Mouse (Mus musculus): ENCODE results near the gene Thap11. TPM values are rescaled to one million over a fixed set of nuclear protein-coding genes. Genes with fewer than 3 reads are reported as not detected.
"Not testable (repeated sequence)": the region's sequence is repeated elsewhere in the genome, so short reads cannot be mapped to it uniquely, and the experiment has no call there.

The Thap11 gene
- polyA plus RNA-seq, 1 experiment: 54.9 TPM

GRCm38 (mm10) chr8:105819659-105820058 is 35.3 kb upstream of the Thap11 start:
- 80% methylated on average over 3 of the region's 3 CpGs for WGBS
- TF ChIP-seq POLR2A (IDR thresholded peaks at IDR 0.05; ENCODE audit: borderline replicate concordance, extremely low read depth, low read depth, low read length): no peak
- TF ChIP-seq CTCF (IDR thresholded peaks at IDR 0.05; ENCODE audit: insufficient read depth, low read length): no peak
- H3K4me1 ChIP-seq (ENCODE audit: control insufficient read depth, insufficient read depth, low read length): no peaks in the 10 kb centered on the region
- DNase-seq: no peak
- H3K4me3 ChIP-seq (replicated peaks; ENCODE audit: extremely low read depth, low read depth, low read length): no peak overlapping the region

DNA sequence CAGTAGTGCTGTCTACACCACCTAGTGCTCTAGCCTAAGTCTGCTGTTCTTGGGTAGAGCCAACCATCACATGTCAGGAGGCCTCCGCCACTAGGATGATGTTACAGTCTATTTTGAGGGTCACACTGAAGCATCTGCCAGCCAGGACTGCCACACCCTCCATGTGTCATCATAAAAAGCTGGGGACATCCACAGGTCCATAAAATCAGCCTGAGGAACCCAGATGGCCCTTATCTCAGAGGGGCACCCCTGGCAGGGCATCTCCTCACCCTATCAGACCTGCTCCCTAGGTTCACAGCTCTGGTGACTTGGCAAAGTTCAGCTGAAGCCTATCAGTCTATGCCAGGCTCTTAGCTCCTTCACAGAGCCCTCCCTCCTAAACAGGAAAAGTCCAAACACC is 34.0 kb upstream of the Thap11 start:
- Histone ChIP-seq H3K4me1 (ENCODE audit: control insufficient read depth, insufficient read depth, low read length) (peaks cover under 1% of the 10 kb centered on the region; the same call in 1 of the 2 replicates), H3K4me3 (replicated peaks; ENCODE audit: extremely low read depth, low read depth, low read length) (no peak overlapping the region)
- DNase-seq: no peak
- no peak for TF ChIP-seq CTCF (IDR thresholded peaks at IDR 0.05; ENCODE audit: insufficient read depth, low read length)
- no peak for TF ChIP-seq POLR2A (IDR thresholded peaks at IDR 0.05; ENCODE audit: borderline replicate concordance, extremely low read depth, low read depth, low read length)
- 78% methylated on average over 1 of the region's 1 CpGs for WGBS

DNA sequence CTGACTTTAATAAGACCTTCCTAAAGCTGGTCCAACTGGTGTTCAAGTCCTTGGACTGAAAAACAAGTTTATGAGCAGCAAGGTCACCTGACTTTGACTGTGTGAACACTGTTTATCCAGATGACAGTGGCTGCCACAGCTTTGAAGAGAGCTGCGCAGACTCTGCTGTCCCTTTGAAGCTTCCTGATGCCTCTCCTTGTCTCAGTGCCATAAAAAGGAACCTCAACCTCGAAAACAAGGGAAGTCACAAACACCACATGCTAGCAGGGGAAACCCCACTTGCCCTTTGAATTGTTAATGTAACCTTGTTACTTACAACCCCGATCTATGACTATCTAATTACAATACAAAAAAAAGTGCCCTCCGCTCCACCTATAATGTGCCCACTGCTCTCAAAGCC is 29.4 kb upstream of the Thap11 start:
- Histone ChIP-seq H3K4me1 (ENCODE audit: control insufficient read depth, insufficient read depth, low read length) (peaks cover 5% of the 10 kb centered on the region; the same call in 1 of the 2 replicates), H3K4me3 (replicated peaks; ENCODE audit: extremely low read depth, low read depth, low read length) (no peak overlapping the region)
- no peak for TF ChIP-seq CTCF (IDR thresholded peaks at IDR 0.05; ENCODE audit: insufficient read depth, low read length)
- TF ChIP-seq POLR2A (IDR thresholded peaks at IDR 0.05; ENCODE audit: borderline replicate concordance, extremely low read depth, low read depth, low read length): no peak
- WGBS: 53% methylated on average over 4 of the region's 4 CpGs
- DNase-seq: no peak

DNA sequence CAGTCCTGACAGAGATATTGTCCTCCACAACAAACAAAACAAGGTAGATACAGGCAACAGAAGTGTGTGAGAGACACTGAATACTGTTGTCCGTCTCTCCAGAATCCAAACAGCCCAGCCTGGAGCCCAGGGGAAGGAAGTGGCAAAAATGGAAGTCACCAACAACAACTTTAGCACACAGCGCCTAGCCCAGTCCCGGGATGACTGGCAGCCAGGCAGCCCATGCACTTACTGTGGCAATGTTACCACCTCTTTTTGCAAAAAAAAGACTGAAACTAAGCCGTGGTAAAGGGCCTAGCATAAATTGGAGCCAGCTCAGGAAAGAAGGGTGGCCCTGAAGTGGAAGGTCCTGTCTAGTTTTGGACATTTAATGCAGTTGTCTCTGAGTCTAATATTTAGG is 28.6 kb upstream of the Thap11 start:
- 1% methylated on average over 4 of the region's 4 CpGs for WGBS
- TF ChIP-seq CTCF (IDR thresholded peaks at IDR 0.05; ENCODE audit: insufficient read depth, low read length): no peak
- no peak for TF ChIP-seq POLR2A (IDR thresholded peaks at IDR 0.05; ENCODE audit: borderline replicate concordance, extremely low read depth, low read depth, low read length)
- Histone ChIP-seq H3K4me3 (replicated peaks; ENCODE audit: extremely low read depth, low read depth, low read length) (peak overlapping the region; percentile 74), H3K4me1 (ENCODE audit: control insufficient read depth, insufficient read depth, low read length) (peaks cover 5% of the 10 kb centered on the region; the same call in 1 of the 2 replicates)
- no peak for DNase-seq

DNA sequence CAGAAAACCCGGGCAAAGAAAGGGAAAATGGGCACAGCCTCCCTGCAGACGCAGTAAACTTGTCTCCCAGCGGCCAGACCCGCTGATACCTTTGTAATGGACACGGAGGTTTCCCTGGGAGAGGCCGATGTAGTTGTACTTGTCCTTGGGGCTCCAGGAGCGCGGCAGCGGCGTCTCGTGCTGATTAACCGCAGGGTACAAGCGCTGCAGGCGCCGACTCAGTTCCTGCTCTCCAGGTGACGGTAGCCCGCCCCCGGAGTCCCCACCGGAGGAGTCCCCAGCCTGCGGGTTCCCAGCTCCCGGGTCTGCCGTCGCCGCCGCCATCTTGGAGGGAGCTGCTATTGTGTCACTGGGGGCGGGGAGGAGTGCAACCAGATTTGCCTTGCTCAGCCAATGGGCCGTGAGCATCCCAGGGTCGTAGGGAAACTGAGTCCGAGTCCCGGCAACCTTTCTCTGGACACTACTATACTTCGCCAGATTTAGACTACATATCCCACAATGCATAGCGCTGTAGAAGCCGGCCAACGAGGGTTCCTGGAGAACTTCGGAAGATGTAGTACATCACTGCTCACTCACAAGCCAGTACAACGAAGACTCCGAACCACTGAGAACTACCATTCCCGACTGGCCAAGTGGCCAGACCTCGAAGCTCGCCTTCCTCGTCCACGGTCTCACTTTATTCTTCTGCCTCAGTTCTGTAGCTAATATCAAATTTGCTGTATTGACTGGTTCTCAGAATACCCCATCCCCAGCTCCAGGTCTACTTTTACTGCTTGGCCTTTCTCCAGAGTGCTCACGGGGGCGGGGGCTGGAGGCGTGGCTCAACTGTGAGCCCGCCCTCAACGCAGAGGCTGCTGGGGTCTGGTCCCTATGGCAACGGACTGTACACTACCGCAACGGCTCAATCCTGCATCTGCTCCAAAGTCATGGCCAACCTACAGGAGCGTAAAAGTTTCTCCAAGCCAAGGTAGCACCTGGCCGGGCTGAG is 27.8 kb upstream of the Thap11 start, which contains the start of the genes Ranbp10 and Tsnaxip1:
Ranbp10 (minus strand) TSS at position 490 of the 988 bp plus-strand sequence.
Tsnaxip1 (plus strand) TSS at position 871 of the 988 bp plus-strand sequence.
- TF ChIP-seq CTCF (IDR thresholded peaks at IDR 0.05; ENCODE audit: insufficient read depth, low read length): no peak
- TF ChIP-seq POLR2A (IDR thresholded peaks at IDR 0.05; ENCODE audit: borderline replicate concordance, extremely low read depth, low read depth, low read length): peak; percentile 70; the same call in 1 of the 2 replicates
- H3K4me1 ChIP-seq (ENCODE audit: control insufficient read depth, insufficient read depth, low read length): peaks cover 5% of the 10 kb centered on the region; the same call in 1 of the 2 replicates
- H3K4me3 ChIP-seq (replicated peaks; ENCODE audit: extremely low read depth, low read depth, low read length): peak within 1 kb of the TSS; percentile 74
- DNase-seq: peak; percentile 92
- WGBS: under 1% methylated on average over 52 of the region's 52 CpGs

DNA sequence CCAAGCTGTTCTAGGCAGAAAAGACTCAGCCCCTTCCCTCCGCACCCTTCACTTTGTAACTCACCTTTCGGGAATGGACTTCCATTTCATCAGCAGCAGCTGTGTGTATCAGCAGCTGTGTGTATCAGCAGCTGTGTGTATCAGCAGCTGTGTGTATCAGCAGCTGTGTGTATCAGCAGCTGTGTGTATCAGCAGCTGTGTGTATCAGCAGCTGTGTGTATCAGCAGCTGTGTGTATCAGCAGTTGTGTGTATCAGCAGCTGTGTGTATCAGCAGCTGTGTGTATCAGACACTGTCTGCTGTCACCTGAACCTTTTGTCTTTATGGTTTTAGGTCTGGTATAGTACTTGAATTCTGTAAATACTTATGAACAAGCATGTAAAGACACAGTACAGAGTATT is 21.2 kb upstream of the Thap11 start:
- H3K4me3 ChIP-seq (replicated peaks; ENCODE audit: extremely low read depth, low read depth, low read length); H3K4me1 ChIP-seq (ENCODE audit: control insufficient read depth, insufficient read depth, low read length); DNase-seq: not testable (repeated sequence)
- 87% methylated on average over 2 of the region's 2 CpGs for WGBS

DNA sequence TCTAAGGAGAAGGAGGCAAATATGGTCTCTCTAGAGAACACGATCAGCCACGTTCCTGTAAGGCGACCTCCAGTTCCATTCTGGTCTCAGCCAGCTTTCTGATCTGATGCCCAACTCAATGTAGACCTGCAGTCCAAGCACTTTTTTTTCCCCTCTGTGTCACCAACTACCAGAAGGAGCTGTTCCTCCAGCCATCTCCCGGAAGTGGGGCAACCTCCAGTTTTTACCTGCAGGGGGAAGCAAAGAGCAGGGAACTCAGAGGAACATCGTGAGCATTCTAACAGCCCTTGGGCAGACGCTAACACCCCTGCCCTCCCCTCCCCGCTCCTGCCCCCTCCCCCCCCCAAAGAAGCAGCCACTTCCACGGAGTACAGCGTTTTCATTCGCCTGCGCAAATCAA is 19.6 kb upstream of the Thap11 start:
- H3K4me3 ChIP-seq (replicated peaks; ENCODE audit: extremely low read depth, low read depth, low read length): no peak overlapping the region
- 24% methylated on average over 11 of the region's 11 CpGs for WGBS
- TF ChIP-seq POLR2A (IDR thresholded peaks at IDR 0.05; ENCODE audit: borderline replicate concordance, extremely low read depth, low read depth, low read length): no peak
- TF ChIP-seq CTCF (IDR thresholded peaks at IDR 0.05; ENCODE audit: insufficient read depth, low read length): peak; percentile 76
- peak; percentile 74 for DNase-seq
- H3K4me1 ChIP-seq (ENCODE audit: control insufficient read depth, insufficient read depth, low read length): peaks cover 2% of the 10 kb centered on the region; the same call in 1 of the 2 replicates

GRCm38 (mm10) chr8:105836991-105837390 is 17.9 kb upstream of the Thap11 start:
- DNase-seq: no peak
- Histone ChIP-seq H3K4me3 (replicated peaks; ENCODE audit: extremely low read depth, low read depth, low read length) (no peak overlapping the region), H3K4me1 (ENCODE audit: control insufficient read depth, insufficient read depth, low read length) (peaks cover 2% of the 10 kb centered on the region; the same call in 1 of the 2 replicates)
- WGBS: 81% methylated on average over 6 of the region's 6 CpGs
- TF ChIP-seq POLR2A (IDR thresholded peaks at IDR 0.05; ENCODE audit: borderline replicate concordance, extremely low read depth, low read depth, low read length) (no peak), CTCF (IDR thresholded peaks at IDR 0.05; ENCODE audit: insufficient read depth, low read length) (no peak)

DNA sequence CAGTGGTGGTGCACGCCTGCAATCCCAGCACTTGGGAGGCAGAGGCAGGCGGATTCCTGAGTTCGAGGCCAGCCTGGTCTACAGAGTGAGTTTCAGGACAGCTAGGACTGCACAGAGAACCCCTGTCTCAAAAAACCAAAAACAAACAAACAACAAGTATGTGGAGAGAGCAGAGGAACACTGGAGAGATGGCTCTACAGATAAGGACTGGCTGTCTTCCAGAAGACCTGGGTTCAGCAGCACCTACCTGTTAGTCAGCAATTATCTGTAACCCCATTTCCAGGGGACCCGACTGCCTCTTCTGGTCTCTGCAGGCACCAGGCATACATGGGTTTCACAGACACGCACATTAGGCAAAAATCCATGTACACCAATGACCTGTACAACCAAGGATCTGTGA is 15.7 kb upstream of the Thap11 start:
- WGBS: 86% methylated on average over 5 of the region's 5 CpGs
- no peak overlapping the region for H3K4me3 ChIP-seq (replicated peaks; ENCODE audit: extremely low read depth, low read depth, low read length)
- DNase-seq: no peak
- TF ChIP-seq CTCF (IDR thresholded peaks at IDR 0.05; ENCODE audit: insufficient read depth, low read length): no peak
- no peak for TF ChIP-seq POLR2A (IDR thresholded peaks at IDR 0.05; ENCODE audit: borderline replicate concordance, extremely low read depth, low read depth, low read length)
- H3K4me1 ChIP-seq (ENCODE audit: control insufficient read depth, insufficient read depth, low read length): peaks cover 2% of the 10 kb centered on the region; the same call in 1 of the 2 replicates

Data from lung, adult 2 months (tissue).